Mouse (Mus musculus) liver, embryonic 12.5 days (tissue): ENCODE results near the gene Anxa1. TPM values are rescaled to one million over a fixed set of nuclear protein-coding genes. Genes with fewer than 3 reads are reported as not detected.

ENCODE experiments used
- ATAC-seq: fragments of 200-750 bp; cut with Nextera tagmentation; 2 replicates; pipeline ENCODE4 v1.8.0; 2017; ENCODE audit warnings: moderate number of reproducible peaks, mild to moderate bottlenecking, moderate library complexity
- H3K27ac ChIP-seq: fragments of 300-500 bp; sonication (generic); 2 replicates; pipeline ENCODE4 v1.5.1; 2016; ENCODE audit warnings: mild to moderate bottlenecking
- H3K27me3 ChIP-seq: fragments of 300-500 bp; sonication (generic); replicated peaks from 2 replicates; pipeline ENCODE4 v1.6.1; 2016; ENCODE audit warnings: mild to moderate bottlenecking, moderate library complexity
- H3K36me3 ChIP-seq: fragments of 300-500 bp; sonication (generic); 2 replicates; pipeline ENCODE4 v1.6.1; 2016; ENCODE audit warnings: mild to moderate bottlenecking, moderate library complexity
- H3K4me1 ChIP-seq: fragments of 300-500 bp; sonication (generic); 2 replicates; pipeline ENCODE4 v1.6.1; 2016
- H3K4me2 ChIP-seq: fragments of 300-500 bp; sonication (generic); 2 replicates; pipeline ENCODE4 v1.6.1; 2016; ENCODE audit warnings: mild to moderate bottlenecking, moderate library complexity
- H3K4me3 ChIP-seq: fragments of 300-500 bp; sonication (generic); 2 replicates; pipeline ENCODE4 v1.5.1; 2016; ENCODE audit warnings: mild to moderate bottlenecking, moderate library complexity
- H3K9ac ChIP-seq: fragments of 300-500 bp; sonication (generic); 2 replicates; pipeline ENCODE4 v1.6.1; 2016; ENCODE audit warnings: mild to moderate bottlenecking, moderate library complexity
- H3K9me3 ChIP-seq: fragments of 300-500 bp; sonication (generic); replicated peaks from 2 replicates; pipeline ENCODE4 v1.6.1; 2016; ENCODE audit warnings: mild to moderate bottlenecking, moderate library complexity
- WGBS: fragments of 180-500 bp; shearing (Covaris S2); methylation state at CpG from one replicate; pipeline ENCODE4 v1.1.7; 2016; ENCODE audit not compliant: insufficient replicate concordance; 5-methylcytosine and 5-hydroxymethylcytosine counted together
- polyA plus RNA-seq: library from polyadenylated mRNA; unstranded; fragments of >200 nt; fragmentation: Nextera tagmentation; extraction: Ambion mirVana; gene quantifications from 2 replicates; pipeline ENCODE4 v1.2.1, GENCODE M21; 2016

The Anxa1 gene
- polyA plus RNA-seq, 1 experiment from 2014 or later: 15.1 TPM

- no peak for ATAC-seq
- Histone ChIP-seq H3K4me1 (no peaks in the 10 kb centered on the region), H3K9me3 (no peaks in the 10 kb centered on the region), H3K4me3 (no peak overlapping the region), H3K27me3 (no peaks in the 10 kb centered on the region), H3K9ac (no peak overlapping the region), H3K27ac (no peak overlapping the region), H3K36me3 (no peaks in the 10 kb centered on the region), H3K4me2 (no peak overlapping the region)
- WGBS: 53% methylated on average over 5 of the region's 5 CpGs
These were observed 11.9 kb upstream of the Anxa1 start for GRCm38 (mm10) chr19:20402516-20403200.

GRCm38 (mm10) chr19:20401961-20402360 is 11.2 kb upstream of the Anxa1 start:
- 56% methylated on average over 3 of the region's 3 CpGs for WGBS
- no peak for ATAC-seq
- H3K4me3 ChIP-seq: no peak overlapping the region
- H3K27ac ChIP-seq: no peak overlapping the region
- H3K36me3 ChIP-seq: no peaks in the 10 kb centered on the region
- H3K27me3 ChIP-seq: no peaks in the 10 kb centered on the region
- no peaks in the 10 kb centered on the region for H3K9me3 ChIP-seq
- no peaks in the 10 kb centered on the region for H3K4me1 ChIP-seq
- H3K4me2 ChIP-seq: no peak overlapping the region
- no peak overlapping the region for H3K9ac ChIP-seq

GRCm38 (mm10) chr19:20399187-20399586 is 8.4 kb upstream of the Anxa1 start:
- ATAC-seq: no peak
- no peaks in the 10 kb centered on the region for H3K4me1 ChIP-seq
- no peak overlapping the region for H3K9ac ChIP-seq
- H3K27me3 ChIP-seq: no peaks in the 10 kb centered on the region
- H3K36me3 ChIP-seq: no peaks in the 10 kb centered on the region
- WGBS: 63% methylated on average over 4 of the region's 4 CpGs
- no peak overlapping the region for H3K4me2 ChIP-seq
- no peak overlapping the region for H3K4me3 ChIP-seq
- H3K9me3 ChIP-seq: no peaks in the 10 kb centered on the region
- H3K27ac ChIP-seq: no peak overlapping the region

GRCm38 (mm10) chr19:20397092-20397491 is 6.3 kb upstream of the Anxa1 start:
- Histone ChIP-seq H3K4me3 (no peak overlapping the region), H3K27me3 (no peaks in the 10 kb centered on the region), H3K4me1 (no peaks in the 10 kb centered on the region), H3K4me2 (no peak overlapping the region), H3K9me3 (no peaks in the 10 kb centered on the region), H3K36me3 (no peaks in the 10 kb centered on the region), H3K27ac (no peak overlapping the region), H3K9ac (no peak overlapping the region)
- WGBS: 79% methylated on average over 1 of the region's 1 CpGs
- ATAC-seq: no peak

GRCm38 (mm10) chr19:20393556-20394274 is 3.0 kb upstream of the Anxa1 start:
- no peak for ATAC-seq
- Histone ChIP-seq H3K9me3 (no peaks in the 10 kb centered on the region), H3K4me2 (no peak overlapping the region), H3K4me3 (no peak overlapping the region), H3K27ac (no peak overlapping the region), H3K4me1 (no peaks in the 10 kb centered on the region), H3K36me3 (no peaks in the 10 kb centered on the region), H3K27me3 (no peaks in the 10 kb centered on the region), H3K9ac (no peak overlapping the region)
- 60% methylated on average over 6 of the region's 6 CpGs for WGBS

- Histone ChIP-seq H3K9ac (no peak overlapping the region), H3K9me3 (no peaks in the 10 kb centered on the region), H3K4me1 (no peaks in the 10 kb centered on the region), H3K4me3 (no peak overlapping the region), H3K4me2 (no peak overlapping the region), H3K36me3 (no peaks in the 10 kb centered on the region), H3K27ac (no peak overlapping the region), H3K27me3 (no peaks in the 10 kb centered on the region)
- no peak for ATAC-seq
- WGBS: 68% methylated on average over 7 of the region's 7 CpGs
These were observed 1.0 kb downstream of the Anxa1 start for GRCm38 (mm10) chr19:20389723-20390122.

GRCm38 (mm10) chr19:20389245-20389644 is 1.5 kb downstream of the Anxa1 start:
- H3K36me3 ChIP-seq: no peaks in the 10 kb centered on the region
- H3K4me3 ChIP-seq: no peak overlapping the region
- WGBS: 54% methylated on average over 6 of the region's 6 CpGs
- H3K9me3 ChIP-seq: no peaks in the 10 kb centered on the region
- no peaks in the 10 kb centered on the region for H3K4me1 ChIP-seq
- H3K27ac ChIP-seq: no peak overlapping the region
- ATAC-seq: no peak
- H3K4me2 ChIP-seq: no peak overlapping the region
- no peak overlapping the region for H3K9ac ChIP-seq
- H3K27me3 ChIP-seq: no peaks in the 10 kb centered on the region

GRCm38 (mm10) chr19:20388276-20388675 is 2.5 kb downstream of the Anxa1 start:
- H3K4me3 ChIP-seq: no peak overlapping the region
- no peaks in the 10 kb centered on the region for H3K27me3 ChIP-seq
- ATAC-seq: no peak
- no peak overlapping the region for H3K4me2 ChIP-seq
- no peaks in the 10 kb centered on the region for H3K9me3 ChIP-seq
- H3K36me3 ChIP-seq: no peaks in the 10 kb centered on the region
- H3K9ac ChIP-seq: no peak overlapping the region
- WGBS: 68% methylated on average over 6 of the region's 6 CpGs
- H3K27ac ChIP-seq: no peak overlapping the region
- no peaks in the 10 kb centered on the region for H3K4me1 ChIP-seq

- H3K36me3 ChIP-seq: no peaks in the 10 kb centered on the region
- no peak overlapping the region for H3K4me2 ChIP-seq
- H3K4me1 ChIP-seq: no peaks in the 10 kb centered on the region
- ATAC-seq: no peak
- no peak overlapping the region for H3K9ac ChIP-seq
- 58% methylated on average over 2 of the region's 2 CpGs for WGBS
- H3K27me3 ChIP-seq: no peaks in the 10 kb centered on the region
- H3K4me3 ChIP-seq: no peak overlapping the region
- no peak overlapping the region for H3K27ac ChIP-seq
- H3K9me3 ChIP-seq: no peaks in the 10 kb centered on the region
These were observed 4.4 kb downstream of the Anxa1 start for GRCm38 (mm10) chr19:20386296-20386695.

- Histone ChIP-seq H3K36me3 (no peaks in the 10 kb centered on the region), H3K4me1 (no peaks in the 10 kb centered on the region), H3K27ac (no peak overlapping the region), H3K27me3 (no peaks in the 10 kb centered on the region), H3K9me3 (no peaks in the 10 kb centered on the region), H3K4me3 (no peak overlapping the region), H3K9ac (no peak overlapping the region), H3K4me2 (no peak overlapping the region)
- 71% methylated on average over 6 of the region's 6 CpGs for WGBS
- ATAC-seq: no peak
These were observed 5.1 kb downstream of the Anxa1 start for GRCm38 (mm10) chr19:20385645-20386044.

GRCm38 (mm10) chr19:20381207-20381752 is 9.5 kb downstream of the Anxa1 start:
- Histone ChIP-seq H3K4me2 (no peak overlapping the region), H3K9me3 (no peaks in the 10 kb centered on the region), H3K27me3 (no peaks in the 10 kb centered on the region), H3K4me1 (no peaks in the 10 kb centered on the region), H3K4me3 (no peak overlapping the region), H3K27ac (no peak overlapping the region), H3K9ac (no peak overlapping the region), H3K36me3 (no peaks in the 10 kb centered on the region)
- 49% methylated on average over 2 of the region's 2 CpGs for WGBS
- no peak for ATAC-seq

- Histone ChIP-seq H3K27me3 (no peaks in the 10 kb centered on the region), H3K9ac (no peak overlapping the region), H3K4me2 (no peak overlapping the region), H3K36me3 (no peaks in the 10 kb centered on the region), H3K4me3 (no peak overlapping the region), H3K27ac (no peak overlapping the region), H3K4me1 (no peaks in the 10 kb centered on the region), H3K9me3 (no peaks in the 10 kb centered on the region)
- 64% methylated on average over 2 of the region's 2 CpGs for WGBS
- no peak for ATAC-seq
These were observed 20.6 kb downstream of the Anxa1 start for GRCm38 (mm10) chr19:20370175-20370574.
